Mouse (Mus musculus) cerebellum, postnatal 4 days (tissue): ENCODE measurements around the gene Jag1.
A peak's percentile ranks its signal among the peaks of the same experiment; 100 is the strongest.

ENCODE experiments used
- DNase-seq, 2 experiments: peaks; one replicate each; pipeline ENCODE4 v3.0.0; 2022; ENCODE audit warnings: low spot score in 2 of 2, mixed read lengths in 1 of 2

Gene Jag1

DNA sequence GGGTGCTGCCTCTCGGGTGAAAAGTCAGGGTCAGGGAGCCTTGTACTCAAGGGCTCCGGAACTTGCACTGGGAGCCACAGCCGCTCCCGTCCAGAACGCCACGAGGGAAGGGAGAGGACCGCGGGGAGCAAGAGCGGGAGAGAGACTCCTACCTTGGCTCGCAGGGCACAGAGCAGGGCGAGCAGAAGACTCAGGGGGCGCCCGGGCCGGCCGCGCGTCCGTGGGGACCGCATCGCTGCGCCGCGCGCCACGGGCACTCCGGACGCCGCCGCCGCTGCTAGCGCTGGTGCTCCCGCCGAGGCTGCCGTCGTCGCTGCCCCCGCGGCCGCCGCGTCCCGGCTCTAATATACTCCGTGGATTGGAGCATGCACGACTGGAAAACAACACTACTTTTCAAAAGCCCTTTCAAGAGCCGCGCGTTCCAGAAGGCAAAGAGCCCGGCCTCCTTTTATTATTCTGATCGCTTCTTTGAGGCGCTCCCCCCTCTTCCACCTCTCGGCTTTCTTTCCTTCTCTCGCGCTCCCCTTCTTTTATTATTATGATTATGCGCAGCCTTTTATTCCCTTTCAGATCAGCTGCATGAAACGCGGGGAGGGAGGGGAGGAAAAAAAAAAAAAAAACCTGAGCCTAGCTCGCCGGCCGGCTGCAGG is at the start of gene Jag1:
Jag1 (minus strand) TSS at position 620 of the 650 bp plus-strand sequence.
- peak in 1 of 2 experiments; percentile 45 for DNase-seq

DNA sequence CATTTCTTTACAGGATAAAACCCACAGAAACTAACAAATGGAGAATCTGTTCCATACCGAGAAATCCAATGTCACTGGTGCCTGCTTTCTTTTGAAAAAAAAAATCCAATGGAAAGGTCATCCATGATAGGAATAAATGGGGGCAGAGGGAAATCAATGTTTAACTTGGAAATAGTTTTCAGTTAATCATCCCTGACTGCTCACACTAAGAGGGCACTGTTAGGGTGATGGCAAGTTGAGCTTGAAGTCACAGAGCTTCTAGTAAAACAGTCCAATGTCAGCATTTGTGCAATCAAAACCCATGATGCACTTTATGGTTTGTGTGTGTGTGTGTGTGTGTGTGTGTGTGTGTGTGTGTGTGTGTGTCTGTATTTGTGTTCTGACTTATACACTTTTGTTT is 39.6 kb upstream of the Jag1 start:
- no peak for DNase-seq

DNA sequence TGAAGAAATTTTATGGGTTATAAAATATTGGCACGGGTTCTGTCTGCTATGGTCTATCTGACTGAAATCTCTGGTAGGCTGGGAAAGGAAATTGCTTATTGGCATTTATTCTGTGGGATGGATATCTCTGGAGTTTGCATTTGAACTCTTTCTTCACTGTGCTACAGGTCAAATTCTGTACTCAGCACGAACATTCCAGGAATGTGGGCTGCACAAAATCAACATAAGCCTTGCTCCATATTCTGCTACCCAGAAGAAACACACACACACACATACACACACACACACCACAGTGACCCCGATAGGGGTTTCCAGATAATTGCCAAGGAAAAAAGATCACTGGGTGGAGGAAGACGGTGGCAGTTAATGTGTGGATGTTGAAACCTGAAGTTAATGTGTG is 37.4 kb upstream of the Jag1 start:
- DNase-seq = no peak

DNA sequence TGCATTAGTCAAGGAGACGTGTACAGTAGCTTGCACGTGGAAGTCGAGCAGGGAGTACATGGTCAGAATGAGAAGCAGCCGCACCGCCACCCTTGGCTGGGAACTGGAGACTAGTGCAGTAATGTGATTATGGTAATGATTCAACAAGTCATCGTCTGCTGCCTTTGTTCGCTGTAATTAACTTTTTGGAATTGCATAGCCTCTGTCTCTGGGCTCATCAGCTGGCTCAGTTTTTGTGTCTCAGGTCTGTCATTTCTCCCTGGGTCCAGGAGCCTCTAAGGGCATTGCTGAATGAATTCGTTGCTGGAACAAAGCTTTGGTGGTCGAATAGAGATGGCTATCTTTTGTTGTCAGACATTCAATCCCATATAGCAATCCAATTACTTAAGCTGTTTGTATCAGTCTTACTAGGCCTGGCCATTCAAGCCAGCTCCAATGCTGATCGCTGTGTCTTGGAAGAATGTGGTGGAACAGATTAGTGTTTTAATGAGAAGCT is 36.8 kb upstream of the Jag1 start:
- peak in 1 of 2 experiments; percentile 6 for DNase-seq

DNA sequence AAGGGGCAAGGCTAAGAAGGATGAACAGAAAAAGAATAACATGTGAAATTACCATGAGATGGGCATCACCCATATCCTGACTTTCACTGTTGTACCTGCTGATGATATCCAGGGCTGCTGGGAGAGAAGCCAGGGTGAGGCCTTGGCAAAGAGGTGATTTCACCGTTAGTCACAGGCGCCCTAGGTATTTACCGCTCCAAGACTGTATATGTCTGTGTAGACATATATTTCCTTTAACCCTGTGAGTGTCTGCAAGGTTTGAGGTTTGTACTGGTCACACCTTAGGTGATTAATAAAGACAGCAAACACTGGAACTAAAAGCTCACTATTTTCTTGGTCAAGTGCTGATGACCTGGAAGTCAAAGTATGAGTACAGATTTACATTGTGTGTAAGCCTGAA is 34.5 kb upstream of the Jag1 start:
- no peak for DNase-seq

DNA sequence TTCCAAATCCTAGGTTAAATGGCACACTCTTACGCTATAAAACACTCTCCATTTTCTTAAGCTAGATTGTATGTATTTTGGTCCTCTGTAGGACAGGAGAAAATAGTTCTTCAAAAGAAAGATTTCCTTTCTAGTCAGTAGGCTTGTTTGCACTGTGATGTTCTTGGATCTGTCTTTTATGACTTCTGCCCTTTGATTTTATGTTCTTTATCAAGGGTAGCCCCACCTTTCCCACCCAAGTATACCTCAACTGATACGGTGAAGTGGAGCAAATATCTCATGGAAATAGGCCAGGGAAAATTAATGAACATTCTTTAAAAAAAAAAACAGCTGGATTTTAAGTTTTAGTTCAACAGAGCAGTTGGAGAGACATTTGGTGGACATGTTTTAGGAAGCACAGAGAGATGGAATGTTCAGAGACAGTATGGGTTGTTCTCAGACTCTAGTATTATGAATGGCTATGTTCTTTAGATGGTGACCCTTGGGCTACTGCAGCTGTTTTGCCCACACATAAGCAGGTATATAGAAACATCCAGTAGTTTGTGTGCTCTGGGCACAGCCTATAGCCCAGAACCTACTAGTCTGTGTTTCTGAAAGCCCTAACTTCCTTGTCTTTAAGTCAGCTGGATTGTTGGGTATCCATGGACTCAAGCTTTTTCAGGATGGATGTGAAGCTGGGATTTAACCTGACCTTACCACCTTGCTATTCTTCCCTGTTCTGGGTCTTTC is 30.7 kb upstream of the Jag1 start:
- no peak for DNase-seq

DNA sequence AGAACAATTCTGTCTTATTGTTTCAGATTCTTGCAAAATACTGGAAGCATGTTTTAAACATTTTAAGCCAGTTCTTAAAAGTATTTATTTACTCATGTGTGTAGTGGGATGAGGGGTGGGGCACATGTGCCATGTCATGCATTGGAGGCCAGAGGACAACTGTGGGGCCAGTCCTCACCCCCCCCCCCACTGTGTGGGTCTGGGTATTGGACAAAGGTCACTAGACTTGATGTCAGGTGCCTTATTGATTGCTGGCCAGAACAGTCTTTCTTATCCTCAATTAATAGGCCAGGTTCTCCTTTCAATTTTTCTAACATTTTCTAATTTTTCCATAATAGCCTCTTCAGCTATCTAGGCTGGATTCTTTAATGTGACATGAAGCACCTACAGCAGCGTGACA is 21.6 kb upstream of the Jag1 start:
- no peak for DNase-seq

DNA sequence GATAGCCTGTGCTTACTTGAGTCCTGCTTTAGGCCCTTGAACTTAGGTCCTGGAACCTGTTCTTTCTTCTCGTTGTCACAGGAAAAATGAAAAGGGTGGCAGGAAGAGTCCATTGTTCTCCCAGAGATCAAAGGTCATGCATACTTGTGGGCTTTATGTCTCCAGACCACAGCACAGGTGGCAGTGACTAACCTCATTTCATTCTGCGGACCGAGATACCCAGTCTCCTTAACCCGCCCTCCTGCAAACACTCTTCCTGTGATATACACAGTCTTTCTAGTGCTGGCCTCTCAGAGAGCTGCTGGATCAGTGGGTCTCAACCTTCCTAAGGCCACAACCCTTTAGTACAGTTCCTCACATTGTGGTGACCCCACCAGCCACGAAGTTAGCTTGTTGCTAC is 17.6 kb upstream of the Jag1 start:
- no peak for DNase-seq

DNA sequence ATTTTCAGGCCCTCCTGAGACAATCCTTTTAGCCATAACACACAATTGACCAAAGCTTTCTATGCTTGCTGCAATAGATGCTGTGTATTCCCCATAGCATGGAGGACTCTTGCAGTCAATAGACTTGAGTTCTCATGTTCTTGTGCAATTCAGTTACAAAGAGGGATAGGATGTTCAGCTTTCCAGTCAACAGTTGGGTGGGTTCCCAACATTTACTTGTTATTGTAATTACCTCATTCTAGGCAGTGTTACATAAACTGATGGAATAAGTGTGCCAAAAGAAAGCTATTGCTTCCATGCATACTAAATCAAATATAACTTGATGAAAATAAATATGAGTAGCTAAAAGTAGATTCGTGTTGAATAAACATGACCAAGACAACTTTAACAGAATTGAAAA is 8.4 kb upstream of the Jag1 start:
- DNase-seq = no peak

DNA sequence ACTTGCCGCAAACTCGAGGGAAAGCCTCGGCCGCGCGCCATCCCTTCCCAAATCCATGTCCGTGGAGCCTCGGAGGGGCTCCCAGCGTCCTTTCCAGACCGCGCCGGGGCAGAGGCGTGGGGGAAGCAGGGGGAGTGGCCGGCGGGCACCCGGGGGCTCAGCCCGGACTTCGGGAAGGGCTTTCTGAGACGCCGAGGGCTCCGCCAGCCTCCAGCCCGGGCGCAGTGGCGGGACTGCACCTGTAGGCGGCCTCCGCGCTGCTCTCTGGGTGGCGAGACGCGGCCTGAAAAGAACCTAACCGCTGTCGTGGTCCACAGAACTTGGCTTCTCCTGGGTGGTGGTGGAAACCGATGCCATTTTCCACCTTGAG is 862 bp upstream of the Jag1 start:
- DNase-seq = peak; percentile 77 to 84

DNA sequence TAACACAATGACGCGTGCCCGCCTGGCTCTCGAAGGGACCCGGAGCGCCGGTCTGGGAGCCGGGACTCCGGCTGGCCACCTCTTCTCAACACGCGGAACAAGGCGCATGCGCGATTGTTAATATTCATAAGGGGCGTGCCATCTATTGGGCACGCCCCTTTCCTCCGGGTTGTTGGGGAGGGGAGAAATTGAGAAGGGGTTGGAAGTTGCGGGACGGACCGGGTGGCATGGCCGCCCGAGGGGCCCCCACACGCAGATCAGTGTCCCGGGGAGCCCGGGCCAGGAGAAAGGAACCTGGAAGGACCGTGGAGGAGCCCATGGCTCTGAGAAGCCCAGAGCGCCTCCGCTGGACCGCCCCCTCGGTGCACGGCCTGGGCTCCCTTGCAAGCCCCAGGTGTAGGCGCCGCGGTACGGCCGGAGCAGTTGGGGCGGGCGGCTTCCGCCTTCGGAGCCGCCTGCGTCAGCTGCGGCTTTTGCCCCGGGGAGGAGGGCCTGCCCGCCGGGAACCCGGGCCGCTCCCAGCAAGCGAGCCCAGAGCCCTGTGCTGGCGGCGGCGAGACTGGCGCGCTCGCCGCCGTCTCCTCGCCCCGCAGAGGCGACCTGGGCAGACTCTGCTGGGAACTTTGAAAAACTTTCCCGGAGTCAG is 354 bp upstream of the Jag1 start:
- DNase-seq = peak; percentile 64 to 81

DNA sequence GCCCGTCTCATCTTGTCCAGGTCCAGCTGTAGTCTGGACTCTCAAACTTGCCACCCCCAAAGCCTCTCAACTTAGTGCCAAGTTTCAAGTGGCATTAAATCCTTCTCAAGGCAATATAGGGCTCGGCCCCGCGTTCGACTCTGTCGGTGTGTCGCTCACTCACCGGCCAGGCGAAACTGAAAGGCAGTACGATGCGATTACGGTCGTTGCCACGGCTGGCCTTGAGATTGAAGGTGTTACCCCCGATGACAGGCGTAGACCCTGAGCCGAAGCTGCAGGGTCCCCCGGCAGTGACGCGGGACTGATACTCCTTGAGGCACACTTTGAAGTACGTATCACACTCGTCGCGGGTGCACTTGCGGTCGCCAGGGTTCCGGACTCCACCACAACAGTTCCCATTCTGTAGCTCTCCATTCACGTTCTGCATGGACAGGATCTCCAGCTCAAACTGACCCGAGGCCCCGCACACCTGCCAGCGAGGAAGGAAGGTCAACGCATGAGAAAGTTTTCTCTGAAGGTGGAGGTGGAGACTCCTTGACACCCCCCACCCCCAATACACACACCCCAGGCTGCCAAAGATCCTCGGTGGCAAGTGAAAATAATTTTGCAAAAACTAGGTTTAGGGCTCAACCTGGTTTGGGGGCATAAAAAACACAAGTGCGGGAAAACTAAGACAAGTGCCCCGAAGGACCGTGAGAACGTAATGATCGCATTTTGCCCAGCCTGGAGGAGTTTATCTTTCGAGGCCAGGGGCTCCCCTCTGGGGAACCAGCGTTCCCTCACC is 1.0 kb downstream of the Jag1 start:
- DNase-seq = no peak

DNA sequence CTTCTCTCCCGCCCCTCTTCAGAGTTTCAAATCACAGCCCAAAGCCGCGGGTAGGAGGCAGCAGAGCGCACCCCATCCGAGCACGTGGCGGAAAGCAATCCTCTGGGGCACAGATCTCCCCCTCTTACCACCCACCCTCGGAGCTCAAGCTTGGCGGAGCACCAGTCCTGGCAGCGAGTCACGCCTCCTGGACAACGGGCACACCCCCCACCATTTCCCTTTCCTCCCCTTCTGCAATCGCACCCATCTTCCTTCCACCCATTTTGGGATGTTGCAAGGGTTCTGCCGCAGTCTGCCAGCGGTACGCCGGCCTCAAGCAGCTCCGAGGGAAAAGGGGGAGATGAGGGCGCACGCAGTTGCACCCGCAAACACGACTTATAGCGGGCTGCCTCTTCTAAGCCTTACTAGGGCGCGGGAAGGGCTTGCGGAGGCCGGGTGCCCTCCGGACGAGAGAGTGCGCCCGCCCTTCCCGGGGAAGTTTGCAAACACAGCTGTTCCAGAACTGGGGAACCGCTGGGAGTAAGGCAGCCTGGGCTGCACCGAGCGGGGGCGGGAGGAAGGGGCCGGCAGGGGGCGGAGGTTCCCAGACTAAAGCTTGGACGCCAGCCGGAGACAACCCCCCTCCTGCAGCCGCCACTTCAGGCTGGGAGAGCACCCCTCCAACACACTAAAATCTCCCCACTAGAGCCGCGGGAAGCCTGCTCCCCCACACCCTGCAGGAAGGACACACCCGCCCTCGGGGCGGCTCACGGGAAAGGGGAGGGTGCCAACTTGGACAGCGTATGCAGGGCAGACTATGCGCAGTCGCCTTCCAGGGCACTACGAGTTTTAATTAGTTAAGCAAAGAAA is 2.0 kb downstream of the Jag1 start:
- DNase-seq = peak; percentile 40 to 75

DNA sequence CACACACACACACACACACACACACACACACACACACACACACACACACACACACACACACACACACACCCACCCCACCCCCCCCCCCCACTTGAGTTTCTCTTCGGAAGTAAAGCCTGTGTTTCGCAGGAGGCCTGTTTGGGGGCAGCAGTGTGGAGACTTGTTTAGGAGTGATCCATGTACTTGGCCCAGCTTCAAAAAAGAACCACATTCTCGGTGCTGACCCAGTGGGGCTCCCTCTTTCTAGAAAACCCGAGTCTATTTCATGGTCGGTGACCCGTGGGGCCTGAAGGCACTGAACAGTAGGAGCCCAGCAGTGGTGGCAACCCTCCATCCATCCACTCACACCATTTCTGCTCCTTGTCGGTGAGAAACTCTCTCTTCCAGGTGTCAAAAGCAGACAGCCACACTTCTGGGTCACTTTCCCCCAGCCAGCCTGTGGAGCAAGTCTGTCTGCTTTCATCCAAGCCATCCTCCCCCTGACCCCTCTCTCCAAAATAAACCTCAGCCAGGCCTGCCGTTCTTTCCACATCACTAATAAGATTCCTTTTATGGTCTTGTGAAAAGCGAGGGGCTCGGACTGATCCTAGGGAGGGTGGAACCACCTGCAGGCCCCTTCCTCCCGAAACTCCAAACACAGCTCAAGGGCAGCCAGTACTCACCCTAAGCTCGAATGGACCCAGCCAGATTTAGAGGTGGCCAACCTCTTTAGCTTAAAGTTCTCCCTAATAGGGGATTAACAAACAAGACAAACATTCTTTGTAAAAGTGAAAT is 3.0 kb downstream of the Jag1 start:
- DNase-seq = no peak

DNA sequence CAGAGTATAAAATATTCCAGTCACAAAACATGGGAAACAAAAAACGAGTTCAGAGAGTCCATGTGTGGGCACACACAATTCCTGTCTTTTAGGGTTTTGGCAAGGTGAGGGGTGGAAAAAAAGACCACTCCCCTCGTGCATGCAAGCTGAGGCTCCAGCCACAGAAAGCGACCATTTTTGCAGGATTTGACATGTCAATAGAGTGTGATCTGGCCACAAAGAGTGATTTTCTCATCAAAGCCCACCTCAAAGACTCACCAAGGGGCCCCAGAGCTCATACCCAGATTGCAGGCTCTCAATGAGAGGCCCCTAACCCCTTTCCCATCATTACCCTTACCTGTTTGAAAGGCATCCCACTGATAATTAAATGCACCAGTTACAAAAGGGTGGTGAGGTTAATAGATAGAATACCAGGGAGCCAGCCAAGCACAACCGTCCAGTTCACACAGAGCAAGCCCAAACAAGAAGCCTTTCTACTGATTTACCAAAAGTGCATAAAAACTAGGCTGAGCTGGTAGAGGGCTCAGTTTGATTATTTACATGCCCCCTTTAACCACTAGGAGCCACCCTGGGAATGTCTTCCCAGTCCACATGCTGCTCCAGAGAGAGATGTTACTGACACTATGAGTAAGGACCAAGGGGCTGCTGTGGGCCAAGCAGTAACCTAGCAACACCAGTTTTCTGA is 6.1 kb downstream of the Jag1 start:
- no peak for DNase-seq

DNA sequence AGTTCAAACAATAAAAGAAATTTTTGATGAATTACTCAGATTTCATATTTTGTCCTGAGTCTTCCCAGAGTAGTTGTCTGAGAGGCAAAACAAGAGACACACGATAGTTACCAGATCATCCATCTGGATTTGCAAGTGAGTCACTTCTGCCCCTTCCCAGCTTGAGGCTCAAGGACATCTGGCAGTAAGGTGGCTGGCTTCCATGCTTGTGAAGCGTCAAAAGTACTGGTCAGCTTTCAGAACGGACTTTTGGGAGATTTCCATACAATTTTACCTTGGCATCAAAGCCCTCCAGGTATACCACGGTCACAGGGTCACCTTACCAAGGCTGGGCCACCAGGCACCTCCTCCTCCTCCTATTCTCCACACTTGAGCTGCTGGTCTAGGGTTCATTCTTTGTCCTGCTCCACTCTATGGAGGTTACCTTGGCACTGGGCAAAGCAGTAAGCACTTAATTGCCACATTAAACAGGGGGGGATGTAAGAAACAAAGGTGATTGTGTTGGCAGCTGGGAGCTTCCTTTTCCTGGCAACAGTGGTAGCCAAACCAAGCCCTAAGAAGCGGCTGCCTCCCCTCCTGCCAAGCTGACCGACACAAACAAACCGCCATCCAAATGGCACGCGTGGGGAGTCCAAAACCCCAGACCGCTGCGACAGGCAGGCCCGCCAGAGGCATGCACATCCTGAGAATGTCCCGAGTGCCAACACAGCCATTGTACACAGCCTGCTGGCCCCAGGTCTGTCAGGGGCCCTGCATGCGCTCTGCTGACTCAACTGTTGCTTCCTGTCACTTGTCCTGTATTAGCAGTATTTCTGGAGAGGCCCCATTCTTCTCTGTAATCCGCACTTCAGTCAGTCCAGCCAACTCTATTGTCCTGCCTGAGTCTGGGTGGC is 6.9 kb downstream of the Jag1 start:
- peak in 1 of 2 experiments; percentile 36 for DNase-seq

DNA sequence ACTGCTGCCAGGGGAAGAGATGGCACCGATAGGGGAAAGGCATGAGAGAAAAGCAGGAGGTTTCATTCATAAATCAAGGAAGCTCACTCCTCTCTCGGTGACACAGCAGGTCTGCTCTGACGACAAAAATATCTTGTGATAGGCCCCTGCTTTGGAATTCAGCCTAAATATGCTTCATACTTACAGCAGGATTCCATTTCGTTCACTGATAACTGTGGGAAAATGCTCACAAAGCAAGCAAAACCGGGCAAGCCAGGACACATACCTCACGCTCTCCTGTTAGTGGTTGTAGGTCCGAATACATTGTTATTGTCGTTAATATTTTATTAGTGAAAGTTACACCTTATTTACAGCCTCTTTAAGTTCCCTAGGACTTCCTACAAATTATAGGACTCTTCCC is 8.5 kb downstream of the Jag1 start:
- no peak for DNase-seq

DNA sequence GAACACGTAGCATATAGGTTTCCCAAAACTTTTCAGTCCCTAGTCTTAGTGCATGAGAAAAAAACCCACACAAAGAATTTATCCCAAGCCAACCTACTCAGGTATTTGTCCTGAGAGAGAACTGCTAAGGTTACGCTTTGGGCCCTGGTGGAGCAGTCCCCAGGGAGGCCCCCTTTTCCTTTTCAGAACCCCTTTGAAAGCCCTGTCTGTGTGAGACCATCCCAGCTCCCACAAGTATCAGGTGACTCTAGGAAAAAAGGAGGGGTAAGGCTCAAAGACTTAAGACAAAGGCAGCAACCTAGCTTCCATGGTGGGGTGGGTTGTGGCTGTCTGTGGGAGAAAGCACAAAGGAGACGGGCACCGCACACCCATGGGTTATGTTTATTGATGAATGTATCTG is 9.2 kb downstream of the Jag1 start:
- DNase-seq = no peak

DNA sequence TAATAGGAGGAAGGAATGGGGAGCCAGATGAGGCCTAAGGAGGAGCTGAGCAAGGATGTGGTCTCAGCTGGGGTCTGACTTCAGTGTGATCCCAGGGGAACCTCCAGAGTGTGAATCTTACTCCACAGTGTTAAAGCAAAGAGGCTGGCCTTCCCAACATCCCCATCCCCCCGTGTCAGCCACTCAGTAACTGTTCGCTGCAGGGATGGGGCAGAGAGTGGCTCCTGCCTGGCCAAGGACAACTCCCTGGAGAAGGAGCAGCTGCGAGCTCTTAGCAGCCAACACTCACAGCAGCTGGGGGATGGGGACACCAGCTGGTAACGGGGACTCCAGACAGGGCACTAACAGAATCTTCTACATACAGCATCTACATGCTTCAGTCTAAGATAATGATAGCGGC is 15.4 kb downstream of the Jag1 start:
- peak in 1 of 2 experiments; percentile 37 for DNase-seq
